Mouse (Mus musculus) myocyte (in vitro differentiated cells): ENCODE measurements around the gene Rdx.

ENCODE experiments used
- E2F4 ChIP-seq: IDR thresholded peaks from one replicate; pipeline ENCODE4 v1.6.1; 2011; ENCODE audit warnings: mild to moderate bottlenecking, control low read depth, moderate library complexity; ENCODE audit not compliant: insufficient read depth
- MYOD1 ChIP-seq, 3 experiments: IDR thresholded peaks; one replicate each; pipeline ENCODE4 v1.6.1; 2011; ENCODE audit warnings: control low read depth in 2 of 3, low read depth in 2 of 3, mild to moderate bottlenecking in 2 of 3, moderate library complexity in 1 of 3; ENCODE audit not compliant: insufficient read length in 2 of 3, control insufficient read depth in 1 of 3
- POLR2A ChIP-seq: IDR thresholded peaks from one replicate; pipeline ENCODE4 v1.6.1; 2011; ENCODE audit warnings: low read depth, mild to moderate bottlenecking, control low read depth, moderate library complexity; ENCODE audit not compliant: insufficient read length
- POLR2AphosphoS2 ChIP-seq: IDR thresholded peaks from one replicate; pipeline ENCODE4 v1.6.1; 2011; ENCODE audit warnings: low read depth, control low read depth; ENCODE audit not compliant: insufficient read length
- TCF12 ChIP-seq: IDR thresholded peaks from one replicate; pipeline ENCODE4 v1.6.1; 2011; ENCODE audit warnings: mild to moderate bottlenecking, control low read depth; ENCODE audit not compliant: poor library complexity, insufficient read depth, severe bottlenecking

DNA sequence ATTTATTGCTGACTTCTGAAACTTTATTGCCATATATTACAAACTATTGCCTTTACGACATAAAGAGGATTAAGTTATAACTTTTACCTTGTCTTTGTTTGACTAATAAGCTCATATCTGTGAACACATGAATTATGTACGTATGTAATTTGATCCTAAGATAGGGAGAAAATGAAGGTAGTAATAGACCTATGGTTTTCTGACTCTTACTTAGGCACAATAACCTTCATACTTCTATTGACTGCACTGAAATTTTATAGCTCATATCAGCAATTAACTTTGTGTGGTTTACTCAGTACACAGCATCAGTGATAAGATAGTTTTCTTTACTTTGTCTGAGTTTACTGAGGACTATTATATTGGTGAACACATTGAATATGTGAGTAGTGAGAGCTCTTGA is 5.3 kb upstream of the Rdx start:
- TF ChIP-seq POLR2A = no peak
- TF ChIP-seq POLR2AphosphoS2 = no peak
- no peak for TF ChIP-seq MYOD1 (IDR thresholded peaks at IDR 0.05; ENCODE audit: control insufficient read depth in 1 of 3, insufficient read length in 2 of 3, low read depth in 2 of 3)
- no peak for TF ChIP-seq E2F4
- TF ChIP-seq TCF12 = no peak
